Mouse (Mus musculus) B cell, adult 62 days (primary cell): Measurements from ENCODE around the gene Cops8. TPM values are rescaled to one million over a fixed set of nuclear protein-coding genes. Genes with fewer than 3 reads are reported as not detected.

Experiments
- total RNA-seq: library from RNA; stranded (reverse); gene quantifications from 4 replicates; pipeline ENCODE4 v1.2.4, GENCODE M21; 2023

Cops8 gene
- total RNA-seq: 123 to 151 TPM (median 149 TPM) in 4 replicates

GRCm38 (mm10) chr1:90602759-90603560 is at the start of gene Cops8:
Cops8 (plus strand) TSS chr1:90602981.

Other genes with a start within 250 kb of the Cops8 start
- not detected in 4 replicates for gene Col6a3, start 241.0 kb downstream of the Cops8 start, total RNA-seq